Comparison of ENCODE assay signal across 11 mouse cellular contexts in the genomic region with DNA sequence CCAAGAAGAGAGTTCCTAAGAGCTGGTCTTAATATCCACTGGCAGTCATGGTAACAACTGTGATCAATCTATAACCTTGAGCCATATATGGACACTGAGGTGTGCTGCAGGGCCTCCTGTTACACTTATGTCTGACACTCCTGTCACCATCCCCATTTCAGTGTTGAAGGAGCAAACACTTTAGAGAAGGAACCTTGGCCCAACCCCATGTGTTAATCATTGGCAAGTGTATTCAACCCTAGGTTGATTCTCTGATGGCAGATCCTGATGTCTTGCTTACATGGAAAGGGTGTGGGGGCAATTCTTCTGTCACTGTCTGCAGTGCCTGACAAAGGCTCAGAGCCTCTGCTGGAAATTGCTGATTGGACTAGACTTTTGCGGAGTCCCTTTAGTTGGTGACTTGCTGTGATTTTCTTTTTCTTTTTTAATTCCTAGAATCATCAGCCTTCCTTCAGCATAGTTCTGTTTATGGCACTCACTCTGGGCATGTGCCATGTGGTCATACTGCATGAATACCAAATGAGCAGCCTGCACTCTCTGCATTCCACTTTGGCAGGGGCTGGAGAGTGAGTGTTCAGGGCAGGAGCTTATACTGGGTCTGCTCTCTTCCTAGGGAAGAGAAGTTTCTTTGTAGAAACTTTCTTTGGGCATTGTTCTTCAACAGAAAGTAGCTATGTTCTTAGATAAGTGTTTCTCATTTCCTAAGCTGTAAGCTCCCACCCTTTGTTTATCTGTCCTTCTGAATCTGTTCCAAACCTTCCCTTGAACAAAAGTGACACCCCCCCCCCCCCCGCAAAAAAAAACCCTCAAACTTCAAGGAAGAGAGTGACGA.
DNase-seq lines count a peak whose midpoint lies in the region; ATAC-seq and TF ChIP-seq lines count a peak whose summit lies in the region.
"Had no signal": no experiment of that assay in that cellular context is flagged by ENCODE, and none has a peak within 500 bp of the region (broad histone marks: within the 10 kb centered on the region; RNA-seq: fewer than 3 reads in every experiment).

No protein-coding gene starts in this region.

- ATAC-seq in frontal cortex, adult (ENCODE audit: low TSS enrichment): peak; percentile 82
- ATAC-seq in midbrain, embryonic 11.5 days (ENCODE audit: low FRiP score): peak; percentile 77; the same call in 1 of the 2 replicates
- ATAC-seq in midbrain, embryonic 14.5 days (ENCODE audit: low FRiP score, low TSS enrichment): peak; percentile 68; the same call in 1 of the 2 replicates

- no peak overlapping the region for H3K4me2 ChIP-seq in midbrain, embryonic 11.5 days
- H3K4me2 ChIP-seq in midbrain, embryonic 14.5 days (ENCODE audit: low read length): no peak overlapping the region
- H3K4me2 ChIP-seq: embryonic facial prominence, embryonic 15.5 days; stomach, embryonic 15.5 days had no signal

- H3K9me3 ChIP-seq in midbrain, embryonic 11.5 days (ENCODE audit: control insufficient read depth, low read length): no peaks in the 10 kb centered on the region
- H3K9me3 ChIP-seq in midbrain, embryonic 10.5 days (replicated peaks): no peaks in the 10 kb centered on the region
- H3K9me3 ChIP-seq in midbrain, embryonic 14.5 days (ENCODE audit: control insufficient read depth, low read length): no peaks in the 10 kb centered on the region
- H3K9me3 ChIP-seq: embryonic facial prominence, embryonic 15.5 days; limb, embryonic 10.5 days; stomach, embryonic 15.5 days had no signal

- no peak overlapping the region for H3K4me3 ChIP-seq in midbrain, embryonic 11.5 days (ENCODE audit: low read depth, low read length)
- H3K4me3 ChIP-seq in midbrain, embryonic 10.5 days: no peak overlapping the region
- H3K4me3 ChIP-seq in kidney, adult 2 months (ENCODE audit: insufficient read depth, low read depth, low read length): no peak overlapping the region
- H3K4me3 ChIP-seq in midbrain, embryonic 14.5 days (replicated peaks; ENCODE audit: low read depth, low read length): no peak overlapping the region
- H3K4me3 ChIP-seq: embryonic facial prominence, embryonic 15.5 days; limb, embryonic 10.5 days; stomach, embryonic 15.5 days had no signal

- H3K9ac ChIP-seq in midbrain, embryonic 11.5 days (ENCODE audit: low read length): no peak overlapping the region
- H3K9ac ChIP-seq in midbrain, embryonic 14.5 days (replicated peaks; ENCODE audit: low read length): no peak overlapping the region
- H3K9ac ChIP-seq: embryonic facial prominence, embryonic 15.5 days; stomach, embryonic 15.5 days had no signal

- no peak for TF ChIP-seq POLR2A in kidney, adult 2 months (IDR thresholded peaks at IDR 0.05; ENCODE audit: low read depth, low read length)

- H3K27me3 ChIP-seq in midbrain, embryonic 11.5 days (ENCODE audit: control insufficient read depth, insufficient read depth, low read length): peaks cover 15% of the 10 kb centered on the region
- H3K27me3 ChIP-seq in midbrain, embryonic 10.5 days (ENCODE audit: low read depth, poor library complexity, severe bottlenecking): peaks cover 39% of the 10 kb centered on the region
- H3K27me3 ChIP-seq in kidney, adult 2 months (replicated peaks; ENCODE audit: control insufficient read depth, insufficient read depth, low read length): no peaks in the 10 kb centered on the region
- H3K27me3 ChIP-seq in midbrain, embryonic 14.5 days (ENCODE audit: control insufficient read depth, insufficient read depth, low read length): peaks cover 13% of the 10 kb centered on the region; the same call in 1 of the 2 replicates
- H3K27me3 ChIP-seq: embryonic facial prominence, embryonic 15.5 days; stomach, embryonic 15.5 days had no signal

- DNase-seq in frontal cortex, postnatal 36 days (ENCODE audit: low spot score in 2 of 2): no peak
- DNase-seq in midbrain, embryonic 11.5 days (ENCODE audit: low spot score, missing footprints): no peak
- DNase-seq in midbrain, embryonic 10.5 days (ENCODE audit: low spot score): no peak
- peak; percentile 77 for DNase-seq in kidney, adult 2 months
- peak; percentile 42 for DNase-seq in midbrain, embryonic 14.5 days
- no peak for DNase-seq in layer of hippocampus, adult 18-20 months (ENCODE audit: low spot score in 2 of 2)
- no peak for DNase-seq in cerebellum, adult 9-10 months

- no peak overlapping the region for H3K27ac ChIP-seq in midbrain, embryonic 11.5 days (ENCODE audit: low read depth, low read length)
- no peak overlapping the region for H3K27ac ChIP-seq in midbrain, embryonic 10.5 days (replicated peaks)
- H3K27ac ChIP-seq in kidney, adult 2 months (ENCODE audit: insufficient read depth, low read depth, low read length): no peak overlapping the region
- no peak overlapping the region for H3K27ac ChIP-seq in midbrain, embryonic 14.5 days (replicated peaks; ENCODE audit: low read depth, low read length)
- H3K27ac ChIP-seq: embryonic facial prominence, embryonic 15.5 days; limb, embryonic 10.5 days; stomach, embryonic 15.5 days had no signal

- no peak for TF ChIP-seq CTCF in kidney, adult 2 months (conservative IDR thresholded peaks at IDR 0.05; ENCODE audit: insufficient read depth, insufficient read length, low read depth, low read length)

- peaks cover 9% of the 10 kb centered on the region; the same call in 1 of the 2 replicates for H3K4me1 ChIP-seq in midbrain, embryonic 11.5 days (ENCODE audit: control insufficient read depth, insufficient read depth, low read length)
- peaks cover 35% of the 10 kb centered on the region for H3K4me1 ChIP-seq in midbrain, embryonic 10.5 days
- H3K4me1 ChIP-seq in kidney, adult 2 months (ENCODE audit: control insufficient read depth, insufficient read depth, low read length): peaks cover 12% of the 10 kb centered on the region
- peaks cover 17% of the 10 kb centered on the region for H3K4me1 ChIP-seq in midbrain, embryonic 14.5 days (ENCODE audit: control insufficient read depth, insufficient read depth, low read length)

- no peaks in the 10 kb centered on the region for H3K36me3 ChIP-seq in midbrain, embryonic 11.5 days (ENCODE audit: control insufficient read depth, insufficient read depth, low read length)
- H3K36me3 ChIP-seq in midbrain, embryonic 10.5 days: no peaks in the 10 kb centered on the region
- H3K36me3 ChIP-seq in kidney, adult 2 months (ENCODE audit: control insufficient read depth, insufficient read depth, low read length): no peaks in the 10 kb centered on the region
- no peaks in the 10 kb centered on the region for H3K36me3 ChIP-seq in midbrain, embryonic 14.5 days (ENCODE audit: control insufficient read depth, insufficient read depth, low read length)
- H3K36me3 ChIP-seq: embryonic facial prominence, embryonic 15.5 days; limb, embryonic 10.5 days; stomach, embryonic 15.5 days had no signal

- 56% methylated on average over 3 of the region's 3 CpGs for WGBS in midbrain, embryonic 11.5 days
- WGBS in midbrain, embryonic 10.5 days: 58% methylated on average over 3 of the region's 3 CpGs
- WGBS in kidney, adult 2 months: 45% methylated on average over 3 of the region's 3 CpGs
- 34% methylated on average over 3 of the region's 3 CpGs for WGBS in midbrain, embryonic 14.5 days

Comparison
In these comparisons a context has a peak if more than half of its experiments do, and no peak if none do; other contexts are left out.
1. DNase-seq: peak in kidney, adult 2 months (single experiment) and midbrain, embryonic 14.5 days (single experiment); none in frontal cortex, postnatal 36 days (0 of 2), midbrain, embryonic 11.5 days (single experiment), midbrain, embryonic 10.5 days (single experiment), layer of hippocampus, adult 18-20 months (0 of 2) and cerebellum, adult 9-10 months (single experiment).
2. Peak in every context shown above with its lines, with median percentiles within 50 percentile points of each other: ATAC-seq.